Mouse (Mus musculus) neural tube, embryonic 15.5 days (tissue): ENCODE data around the gene Btbd3. TPM values are rescaled to one million over a fixed set of nuclear protein-coding genes. Genes with fewer than 3 reads are reported as not detected.
"Not testable (repeated sequence)": the region's sequence is repeated elsewhere in the genome, so short reads cannot be mapped to it uniquely, and the experiment has no call there.

Experiments used
- ATAC-seq: fragments of 200-750 bp; cut with Nextera tagmentation; 2 replicates; pipeline ENCODE4 v1.8.0; 2017; ENCODE audit warnings: mild to moderate bottlenecking, moderate TSS enrichment, moderate library complexity; ENCODE audit not compliant: low FRiP score
- H3K27ac ChIP-seq: fragments of 300-500 bp; sonication (generic); replicated peaks from 2 replicates; pipeline ENCODE4 v1.5.1; 2015; ENCODE audit warnings: mild to moderate bottlenecking, inconsistent platforms
- H3K27me3 ChIP-seq: fragments of 300-500 bp; sonication (generic); replicated peaks from 2 replicates; pipeline ENCODE4 v1.6.1; 2015; ENCODE audit warnings: inconsistent platforms
- H3K36me3 ChIP-seq: fragments of 300-500 bp; sonication (generic); 2 replicates; pipeline ENCODE4 v1.6.1; 2015; ENCODE audit warnings: inconsistent platforms
- H3K4me1 ChIP-seq: fragments of 300-500 bp; sonication (generic); 2 replicates; pipeline ENCODE4 v1.6.1; 2015; ENCODE audit warnings: inconsistent platforms
- H3K4me2 ChIP-seq: fragments of 300-500 bp; sonication (generic); 2 replicates; pipeline ENCODE4 v1.6.1; 2015; ENCODE audit warnings: inconsistent platforms, mild to moderate bottlenecking, moderate library complexity
- H3K4me3 ChIP-seq: fragments of 300-500 bp; sonication (generic); replicated peaks from 2 replicates; pipeline ENCODE4 v1.5.1; 2015; ENCODE audit warnings: mild to moderate bottlenecking, inconsistent platforms
- H3K9ac ChIP-seq: fragments of 300-500 bp; sonication (generic); replicated peaks from 2 replicates; pipeline ENCODE4 v1.6.1; 2015; ENCODE audit warnings: mild to moderate bottlenecking, inconsistent platforms
- H3K9me3 ChIP-seq: fragments of 300-500 bp; sonication (generic); replicated peaks from 2 replicates; pipeline ENCODE4 v1.6.1; 2016; ENCODE audit warnings: inconsistent platforms
- WGBS: fragments of 180-500 bp; shearing (Covaris S2); methylation state at CpG from one replicate; pipeline ENCODE4 v1.1.7; 2015; ENCODE audit warnings: mixed read lengths; 5-methylcytosine and 5-hydroxymethylcytosine counted together
- polyA plus RNA-seq: library from polyadenylated mRNA; unstranded; fragments of >200 nt; fragmentation: Nextera tagmentation; extraction: Ambion mirVana; gene quantifications from 2 replicates; pipeline ENCODE4 v1.2.1, GENCODE M21; 2015

The Btbd3 gene
- polyA plus RNA-seq, 1 experiment from 2014 or later, result 18.6 TPM

- ATAC-seq, H3K27ac ChIP-seq, H3K36me3 ChIP-seq, H3K27me3 ChIP-seq, H3K4me1 ChIP-seq, H3K9me3 ChIP-seq, H3K4me2 ChIP-seq, H3K4me3 ChIP-seq, H3K9ac ChIP-seq: not testable (repeated sequence)
- WGBS, result 84% methylated on average over 2 of the region's 2 CpGs
Measured at GRCm38 (mm10) chr2:138334198-138334597, 77.8 kb downstream of the Btbd3 start.

GRCm38 (mm10) chr2:138337886-138338494, 81.6 kb downstream of the Btbd3 start:
- Histone ChIP-seq H3K27me3 (no peaks in the 10 kb centered on the region), H3K4me1 (no peaks in the 10 kb centered on the region), H3K9me3 (no peaks in the 10 kb centered on the region), H3K27ac (no peak overlapping the region), H3K4me2 (no peak overlapping the region), H3K9ac (no peak overlapping the region), H3K36me3 (no peaks in the 10 kb centered on the region), H3K4me3 (no peak overlapping the region)
- 40% methylated on average over 6 of the region's 6 CpGs for WGBS
- ATAC-seq, result no peak

DNA sequence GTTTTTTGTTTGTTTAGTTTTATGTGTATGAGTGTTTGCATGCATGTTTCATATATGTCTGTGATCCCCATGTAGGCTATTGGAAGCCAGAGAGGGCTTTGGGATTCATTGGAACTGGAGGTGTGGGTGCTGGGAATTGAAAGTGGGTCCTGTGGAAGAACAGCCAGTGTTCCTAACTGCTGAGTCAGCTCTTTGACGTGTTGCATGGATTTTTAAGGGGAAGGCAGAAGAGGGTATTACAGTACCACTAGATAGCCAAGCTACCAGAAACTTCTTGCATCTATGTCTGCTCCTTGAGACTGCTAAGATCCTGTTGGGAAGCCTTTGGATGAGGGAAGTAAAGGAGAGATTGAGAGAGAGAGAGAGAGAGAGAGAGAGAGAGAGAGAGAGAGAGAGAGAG, 82.2 kb downstream of the Btbd3 start:
- Histone ChIP-seq H3K4me2 (no peak overlapping the region), H3K9ac (no peak overlapping the region), H3K9me3 (no peaks in the 10 kb centered on the region), H3K27me3 (no peaks in the 10 kb centered on the region), H3K36me3 (no peaks in the 10 kb centered on the region), H3K4me3 (no peak overlapping the region), H3K4me1 (no peaks in the 10 kb centered on the region), H3K27ac (no peak overlapping the region)
- no peak for ATAC-seq
- 73% methylated on average over 1 of the region's 1 CpGs for WGBS

DNA sequence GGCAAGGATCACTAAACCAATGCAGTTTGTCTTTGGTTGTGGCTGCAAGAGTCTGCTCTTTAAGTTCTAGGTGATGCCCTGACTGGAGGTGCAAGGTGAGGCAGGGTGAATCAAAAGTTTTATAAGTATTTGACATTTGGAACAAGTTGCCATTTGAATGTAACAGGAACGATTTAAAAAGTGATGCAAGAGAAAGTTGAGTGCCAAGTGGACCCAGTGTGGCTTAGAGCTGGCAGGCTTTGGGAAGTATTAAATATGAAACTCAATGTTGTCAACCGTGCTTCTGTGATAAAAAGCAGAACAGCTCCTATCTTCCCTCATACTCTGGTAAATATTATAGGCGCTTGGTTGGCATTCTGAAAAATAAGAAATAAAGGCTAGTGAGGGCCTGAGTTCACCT, 99.0 kb downstream of the Btbd3 start:
- no peaks in the 10 kb centered on the region for H3K9me3 ChIP-seq
- WGBS, result 93% methylated on average over 3 of the region's 3 CpGs
- no peaks in the 10 kb centered on the region for H3K4me1 ChIP-seq
- ATAC-seq, result no peak
- no peaks in the 10 kb centered on the region for H3K36me3 ChIP-seq
- H3K27me3 ChIP-seq, result no peaks in the 10 kb centered on the region
- no peak overlapping the region for H3K27ac ChIP-seq
- H3K4me3 ChIP-seq, result no peak overlapping the region
- no peak overlapping the region for H3K9ac ChIP-seq
- H3K4me2 ChIP-seq, result no peak overlapping the region

- no peak for ATAC-seq
- Histone ChIP-seq H3K4me3 (no peak overlapping the region), H3K27me3 (no peaks in the 10 kb centered on the region), H3K9me3 (no peaks in the 10 kb centered on the region), H3K4me2 (no peak overlapping the region), H3K4me1 (no peaks in the 10 kb centered on the region), H3K36me3 (no peaks in the 10 kb centered on the region), H3K9ac (no peak overlapping the region), H3K27ac (no peak overlapping the region)
- WGBS, result 61% methylated on average over 5 of the region's 5 CpGs
Measured at GRCm38 (mm10) chr2:138362474-138362873, 106.1 kb downstream of the Btbd3 start.

DNA sequence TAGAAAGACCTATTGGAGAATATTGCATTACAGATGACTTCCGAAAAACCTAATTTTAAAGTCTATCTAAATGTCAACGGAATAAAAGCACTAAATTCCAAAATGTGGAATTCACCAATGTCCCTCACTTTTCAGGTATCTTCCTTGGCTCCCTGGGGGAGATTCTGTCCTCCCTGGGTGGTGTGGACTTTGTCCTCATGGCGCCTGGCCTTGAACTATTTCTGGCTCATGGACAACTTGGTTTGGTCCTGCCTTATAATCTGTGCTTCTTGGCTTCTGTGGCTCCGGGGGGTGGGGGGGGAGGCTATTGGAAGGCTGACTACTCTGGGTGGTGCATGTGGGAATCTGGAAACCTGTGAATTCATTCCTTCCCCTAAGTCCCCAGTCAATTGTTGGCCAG, 109.0 kb downstream of the Btbd3 start:
- 88% methylated on average over 4 of the region's 4 CpGs for WGBS
- ATAC-seq, result no peak
- H3K4me1 ChIP-seq, result no peaks in the 10 kb centered on the region
- H3K9me3 ChIP-seq, result no peaks in the 10 kb centered on the region
- H3K36me3 ChIP-seq, result no peaks in the 10 kb centered on the region
- H3K4me2 ChIP-seq, result no peak overlapping the region
- H3K9ac ChIP-seq, result no peak overlapping the region
- no peak overlapping the region for H3K4me3 ChIP-seq
- H3K27me3 ChIP-seq, result no peaks in the 10 kb centered on the region
- H3K27ac ChIP-seq, result no peak overlapping the region

DNA sequence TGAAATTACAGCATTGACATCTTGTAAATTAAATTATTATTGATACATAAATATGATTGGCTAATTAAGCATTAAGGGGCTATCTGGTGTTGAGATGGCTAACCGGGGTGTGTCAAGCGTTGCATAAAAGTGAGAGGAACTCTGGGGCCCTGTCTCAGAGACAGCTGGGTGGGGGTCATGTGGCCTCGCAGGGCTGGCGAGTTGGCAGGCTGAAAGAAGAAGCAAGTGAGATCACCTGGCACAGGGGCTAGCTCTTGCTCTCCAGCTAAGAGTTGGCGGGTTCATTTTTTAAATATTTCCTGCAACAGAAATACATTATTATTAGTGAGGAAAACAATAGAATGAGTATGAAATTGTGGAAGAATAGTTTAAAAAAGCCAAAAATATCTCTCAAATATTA, 118.2 kb downstream of the Btbd3 start:
- 95% methylated on average over 5 of the region's 5 CpGs for WGBS
- ATAC-seq, result no peak
- Histone ChIP-seq H3K27me3 (no peaks in the 10 kb centered on the region), H3K4me3 (no peak overlapping the region), H3K27ac (no peak overlapping the region), H3K4me1 (no peaks in the 10 kb centered on the region), H3K9ac (no peak overlapping the region), H3K4me2 (no peak overlapping the region), H3K36me3 (no peaks in the 10 kb centered on the region), H3K9me3 (no peaks in the 10 kb centered on the region)

GRCm38 (mm10) chr2:138378855-138379254, 122.5 kb downstream of the Btbd3 start:
- Histone ChIP-seq H3K36me3 (no peaks in the 10 kb centered on the region), H3K4me2 (no peak overlapping the region)

GRCm38 (mm10) chr2:138384762-138385161, 128.4 kb downstream of the Btbd3 start:
- no peaks in the 10 kb centered on the region for H3K27me3 ChIP-seq
- no peak overlapping the region for H3K9ac ChIP-seq
- no peaks in the 10 kb centered on the region for H3K4me1 ChIP-seq
- H3K36me3 ChIP-seq, result no peaks in the 10 kb centered on the region
- no peak overlapping the region for H3K4me3 ChIP-seq
- 90% methylated on average over 2 of the region's 2 CpGs for WGBS
- H3K9me3 ChIP-seq, result no peaks in the 10 kb centered on the region
- H3K4me2 ChIP-seq, result no peak overlapping the region
- no peak overlapping the region for H3K27ac ChIP-seq
- ATAC-seq, result no peak

More at GRCm38 (mm10) chr2:138378855-138379254, 122.5 kb downstream of the Btbd3 start:
- no peak overlapping the region for H3K4me3 ChIP-seq
- H3K27ac ChIP-seq, result no peak overlapping the region
- ATAC-seq, result no peak
- H3K4me1 ChIP-seq, result no peaks in the 10 kb centered on the region
- no peak overlapping the region for H3K9ac ChIP-seq
- H3K27me3 ChIP-seq, result no peaks in the 10 kb centered on the region
- no peaks in the 10 kb centered on the region for H3K9me3 ChIP-seq

GRCm38 (mm10) chr2:138388591-138388990, 132.2 kb downstream of the Btbd3 start:
- Histone ChIP-seq H3K9ac (no peak overlapping the region), H3K4me1 (no peaks in the 10 kb centered on the region), H3K27ac (no peak overlapping the region), H3K36me3 (no peaks in the 10 kb centered on the region), H3K4me3 (no peak overlapping the region), H3K9me3 (no peaks in the 10 kb centered on the region), H3K4me2 (no peak overlapping the region), H3K27me3 (no peaks in the 10 kb centered on the region)
- WGBS, result 59% methylated on average over 1 of the region's 1 CpGs
- ATAC-seq, result no peak

GRCm38 (mm10) chr2:138403046-138403445, 146.7 kb downstream of the Btbd3 start:
- no peak for ATAC-seq
- H3K4me1 ChIP-seq, result peaks cover 7% of the 10 kb centered on the region; the same call in 1 of the 2 replicates
- H3K4me2 ChIP-seq, result no peak overlapping the region
- no peak overlapping the region for H3K27ac ChIP-seq
- no peaks in the 10 kb centered on the region for H3K9me3 ChIP-seq
- H3K9ac ChIP-seq, result no peak overlapping the region
- no peaks in the 10 kb centered on the region for H3K27me3 ChIP-seq
- no peaks in the 10 kb centered on the region for H3K36me3 ChIP-seq
- H3K4me3 ChIP-seq, result no peak overlapping the region
- WGBS, result 53% methylated on average over 5 of the region's 5 CpGs

DNA sequence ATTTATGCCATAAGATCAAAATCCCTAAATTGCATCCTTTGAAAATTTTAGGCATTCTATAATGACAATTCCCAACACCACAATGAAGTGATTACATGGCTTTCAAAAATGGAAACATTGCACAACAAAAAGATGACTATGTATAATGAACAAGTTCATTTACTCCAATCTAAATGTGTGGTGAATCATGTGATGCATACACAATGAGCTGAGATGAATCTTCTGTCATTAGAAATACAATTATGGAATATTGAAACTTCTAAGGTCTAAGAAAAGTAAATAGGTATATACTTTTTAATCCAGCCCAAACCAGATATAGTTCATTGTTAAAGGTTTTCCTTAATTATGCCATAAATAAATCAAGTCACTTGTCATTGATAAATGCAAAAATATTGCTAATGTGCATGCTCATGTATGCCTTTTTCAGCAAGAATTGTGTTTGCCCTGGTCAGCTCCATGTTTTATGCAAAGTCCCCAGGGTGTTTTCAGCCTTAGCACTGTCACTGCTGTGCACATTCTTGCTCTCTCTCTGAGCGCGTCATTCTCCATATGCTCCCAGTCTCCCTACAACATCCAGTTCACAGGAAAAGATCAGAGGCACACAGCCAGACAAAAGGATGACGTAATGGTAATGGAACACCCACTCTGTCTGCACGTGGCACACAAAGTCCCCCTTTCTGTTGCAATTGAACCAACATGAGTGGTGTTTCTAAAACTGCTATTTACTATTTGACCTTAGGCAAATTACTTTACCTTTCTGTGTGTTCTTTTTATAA, 149.6 kb downstream of the Btbd3 start:
- Histone ChIP-seq H3K36me3 (no peaks in the 10 kb centered on the region), H3K9ac (no peak overlapping the region), H3K4me1 (peaks cover 7% of the 10 kb centered on the region; the same call in 1 of the 2 replicates), H3K4me3 (no peak overlapping the region), H3K27me3 (no peaks in the 10 kb centered on the region), H3K4me2 (no peak overlapping the region), H3K27ac (no peak overlapping the region), H3K9me3 (no peaks in the 10 kb centered on the region)
- WGBS, result 10% methylated on average over 4 of the region's 4 CpGs
- peak; percentile 80 for ATAC-seq
